Mouse (Mus musculus) liver (tissue): ENCODE measurements around the gene Gm49325.

Source experiments
- DNase-seq: peaks from one replicate; pipeline ENCODE4 v3.0.0-alpha.2; 2020; ENCODE audit warnings: mixed read lengths

The Gm49325 gene

DNA sequence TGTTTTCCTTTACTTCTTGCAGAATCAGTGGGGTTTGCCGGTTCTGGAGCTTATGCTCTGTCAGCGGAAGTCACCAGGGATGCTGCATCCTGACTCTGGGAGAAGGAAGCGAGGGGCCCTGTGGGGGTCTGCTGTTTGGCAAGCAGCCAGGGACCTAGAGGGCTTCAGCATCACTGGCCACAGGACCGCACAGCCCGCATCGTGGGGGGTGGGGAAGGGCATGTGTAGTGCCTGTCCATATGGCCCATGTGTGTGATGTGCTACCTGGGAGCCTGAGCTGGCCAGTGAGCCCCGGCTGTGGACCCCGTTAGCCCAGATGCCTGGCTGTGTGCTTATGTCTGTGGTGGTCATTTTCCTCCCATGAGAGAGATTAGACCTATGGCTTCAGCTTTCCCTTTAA is 16.2 kb upstream of the Gm49325 start:
- DNase-seq = peak; percentile 14

DNA sequence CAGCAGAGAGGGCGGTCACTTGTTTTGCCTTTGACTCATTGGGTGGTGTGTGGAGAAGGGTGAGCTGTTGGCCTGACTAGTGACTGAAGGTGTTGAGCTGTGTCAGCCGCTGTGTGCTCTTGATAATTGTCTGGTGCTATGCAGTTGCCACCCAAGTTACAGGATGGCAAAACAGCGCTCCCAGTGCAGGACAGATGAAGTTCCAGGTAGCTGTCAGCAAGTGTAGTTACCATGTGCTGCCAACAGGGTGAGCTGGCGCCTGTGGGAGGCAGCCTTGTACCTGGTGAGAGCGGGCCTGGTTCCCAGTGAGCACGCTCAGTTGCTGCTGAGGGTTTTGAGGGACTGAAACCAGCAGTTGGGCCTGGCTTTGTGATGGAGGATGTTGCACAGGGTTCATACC is 15.2 kb upstream of the Gm49325 start:
- DNase-seq = peak; percentile 84

DNA sequence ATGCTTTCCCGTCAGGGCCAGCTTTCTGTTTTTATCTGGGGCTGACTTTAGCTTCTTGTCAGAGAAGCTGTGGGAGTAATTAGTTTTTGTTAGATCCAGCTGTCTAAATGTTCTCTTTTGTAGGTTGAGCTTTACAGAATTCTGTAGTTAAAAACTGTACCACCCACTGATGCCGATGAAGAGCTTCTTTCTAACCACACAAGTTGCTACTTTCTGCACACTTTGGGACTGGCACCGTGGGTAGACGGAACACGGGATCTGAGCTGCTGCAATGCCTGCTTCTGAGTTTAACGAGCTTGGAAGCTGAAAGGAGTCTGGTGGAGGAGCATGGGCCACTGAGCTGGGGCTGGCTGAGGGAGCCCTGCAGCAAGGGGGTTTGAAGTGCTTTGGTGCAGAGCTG is 14.5 kb upstream of the Gm49325 start:
- no peak for DNase-seq

DNA sequence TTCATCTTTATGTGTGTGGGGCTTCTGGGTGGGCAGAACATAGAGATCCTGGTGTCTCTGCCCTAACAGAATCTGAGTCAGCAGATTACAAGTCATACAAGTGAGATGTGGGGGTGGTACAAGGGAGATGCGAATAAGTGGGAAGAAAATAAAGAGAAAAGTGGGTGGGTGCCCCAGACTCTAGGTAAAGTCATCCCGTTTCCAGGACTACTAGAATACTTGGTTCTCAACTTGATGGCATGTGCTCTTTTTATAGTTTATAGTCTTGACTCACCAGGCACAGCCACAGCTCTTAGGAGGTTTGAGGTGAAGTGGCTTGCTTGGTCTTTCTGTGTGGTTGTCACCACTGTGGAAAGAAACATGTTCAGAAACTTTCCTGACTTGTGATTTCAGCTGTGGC is 9.9 kb upstream of the Gm49325 start:
- no peak for DNase-seq

DNA sequence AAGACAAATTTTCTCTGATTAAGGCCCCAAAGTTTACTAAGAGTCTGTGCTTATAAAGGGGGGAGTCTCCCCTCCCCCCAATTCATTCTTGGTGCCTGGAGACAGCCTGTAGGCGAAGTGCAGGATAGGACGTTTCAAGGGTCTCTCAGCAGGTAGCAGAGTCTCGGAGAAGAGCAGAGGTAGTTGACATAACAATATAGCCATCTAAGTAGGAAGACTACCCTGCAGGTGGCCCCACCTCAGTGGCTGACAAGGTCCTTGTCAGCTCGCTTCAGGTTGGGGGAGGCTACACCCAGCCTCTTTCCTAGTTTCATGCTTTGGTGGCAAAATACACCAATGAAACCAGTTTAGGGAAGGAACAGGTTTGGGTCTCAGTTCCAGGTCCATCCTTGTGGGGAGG is 3.0 kb upstream of the Gm49325 start:
- no peak for DNase-seq

DNA sequence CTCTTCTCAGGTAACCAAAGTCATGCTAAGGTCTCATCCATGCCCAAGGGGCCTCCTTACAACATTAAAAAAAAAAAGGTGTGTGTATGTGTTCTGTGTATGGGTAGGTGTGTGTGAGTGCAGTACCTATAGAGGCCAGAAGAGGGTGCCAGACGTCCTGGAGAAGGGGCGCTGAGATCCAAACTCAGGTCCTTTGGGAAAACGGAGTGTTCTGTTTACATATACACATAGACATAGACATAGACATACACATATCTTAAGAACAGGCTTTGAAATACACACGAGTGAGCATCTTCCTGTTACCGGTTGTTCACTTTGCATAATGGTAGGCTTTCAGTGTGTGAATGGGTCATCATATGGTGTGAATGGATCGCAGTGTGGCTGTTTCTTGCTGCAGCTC is 1.9 kb upstream of the Gm49325 start:
- DNase-seq = no peak

DNA sequence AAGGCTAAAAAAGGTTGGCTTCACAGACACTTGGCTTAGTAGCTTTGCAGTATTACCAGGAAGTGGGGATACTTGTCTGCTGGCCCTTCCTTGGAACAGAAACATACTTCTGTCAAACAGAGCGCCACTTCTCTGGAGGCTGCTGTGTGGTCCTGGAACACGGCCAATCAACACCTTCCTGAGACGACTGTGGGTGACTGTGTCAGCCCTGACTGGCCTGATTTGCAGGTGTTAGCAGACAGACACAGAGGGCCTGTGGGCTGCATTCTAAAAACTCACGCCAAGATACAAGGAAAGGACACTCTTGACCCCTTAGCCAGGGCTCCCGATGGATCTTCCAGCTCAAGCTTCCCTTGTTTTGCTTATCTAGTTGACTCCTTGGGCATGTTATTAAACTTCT is 1.0 kb upstream of the Gm49325 start:
- no peak for DNase-seq

DNA sequence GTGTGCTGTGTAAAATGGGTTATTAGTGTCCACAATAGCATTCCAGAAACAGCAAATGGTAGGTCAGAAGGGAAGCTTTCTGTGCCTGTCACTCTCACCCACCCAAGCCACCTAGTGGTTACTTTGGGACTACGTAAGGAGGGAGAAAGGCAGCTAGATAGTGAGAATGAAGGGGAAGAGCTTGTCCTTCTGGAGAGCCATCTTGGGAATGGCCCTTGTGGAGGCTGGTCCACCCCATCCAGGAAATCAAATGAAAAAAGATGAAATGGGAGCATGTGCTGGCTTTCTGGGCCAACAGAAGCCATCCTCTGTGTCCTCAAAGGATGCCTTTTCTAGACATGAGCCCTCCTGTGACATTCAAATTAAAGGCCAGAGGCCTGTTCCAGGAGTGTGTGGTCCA is 629 bp upstream of the Gm49325 start:
- peak; percentile 54 for DNase-seq

DNA sequence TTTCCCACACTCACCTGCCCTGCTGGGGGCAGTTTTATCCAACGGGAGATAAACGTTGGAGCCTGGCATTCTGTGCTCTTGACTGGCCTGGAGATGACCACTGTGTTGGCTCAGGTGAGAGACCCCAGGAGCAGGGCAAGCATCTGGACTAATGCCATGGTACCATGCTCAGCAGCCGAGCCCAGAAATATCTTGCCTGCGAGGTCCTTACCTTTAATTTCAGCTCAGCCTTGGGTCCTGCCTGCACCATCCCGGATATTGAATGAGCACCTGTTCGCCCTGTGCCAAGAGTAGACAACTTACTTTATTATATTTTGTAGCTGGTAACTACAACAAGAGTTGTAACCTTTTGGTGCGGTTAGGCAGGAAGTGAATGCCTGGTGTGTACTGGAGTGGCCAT is 858 bp downstream of the Gm49325 start:
- no peak for DNase-seq

DNA sequence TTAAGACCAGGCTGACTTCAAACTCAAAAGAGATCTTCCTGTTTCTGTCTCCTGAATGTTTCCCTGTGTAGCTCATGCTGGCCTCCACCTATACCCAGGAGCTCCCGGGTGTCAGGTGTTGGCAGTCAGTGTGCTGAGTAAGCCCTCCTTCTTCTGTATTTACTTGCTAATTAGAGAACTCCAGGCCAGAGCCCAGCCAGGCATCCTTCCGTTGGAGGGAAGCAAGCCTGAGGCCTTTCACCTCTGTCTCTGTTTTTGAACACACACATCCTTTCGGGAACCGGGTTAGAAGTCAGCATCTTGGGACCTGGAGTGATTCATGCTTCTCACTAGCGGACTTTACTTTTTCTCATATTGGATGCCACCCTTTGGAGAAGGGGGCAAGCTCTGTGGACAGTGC is 1.4 kb downstream of the Gm49325 start:
- DNase-seq = peak; percentile 23

DNA sequence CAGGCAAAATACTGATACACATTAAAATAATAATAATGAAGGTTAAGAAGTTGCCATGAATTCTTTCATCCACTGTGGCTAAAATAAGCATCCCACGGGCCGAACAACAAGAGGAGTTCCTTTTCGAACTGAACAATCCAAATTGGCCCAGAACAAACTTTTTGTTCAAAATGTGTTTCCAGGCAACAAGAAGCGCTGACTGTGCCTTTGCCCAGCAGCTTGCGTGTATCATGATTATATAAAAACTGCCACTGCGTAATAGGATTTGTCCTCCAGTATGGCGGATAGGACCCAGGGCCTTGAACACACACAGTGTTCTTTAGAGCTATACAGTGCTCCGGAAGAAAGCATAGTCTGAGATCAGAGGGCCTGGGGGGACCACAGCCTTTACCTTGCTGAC is 2.6 kb downstream of the Gm49325 start:
- DNase-seq = no peak

DNA sequence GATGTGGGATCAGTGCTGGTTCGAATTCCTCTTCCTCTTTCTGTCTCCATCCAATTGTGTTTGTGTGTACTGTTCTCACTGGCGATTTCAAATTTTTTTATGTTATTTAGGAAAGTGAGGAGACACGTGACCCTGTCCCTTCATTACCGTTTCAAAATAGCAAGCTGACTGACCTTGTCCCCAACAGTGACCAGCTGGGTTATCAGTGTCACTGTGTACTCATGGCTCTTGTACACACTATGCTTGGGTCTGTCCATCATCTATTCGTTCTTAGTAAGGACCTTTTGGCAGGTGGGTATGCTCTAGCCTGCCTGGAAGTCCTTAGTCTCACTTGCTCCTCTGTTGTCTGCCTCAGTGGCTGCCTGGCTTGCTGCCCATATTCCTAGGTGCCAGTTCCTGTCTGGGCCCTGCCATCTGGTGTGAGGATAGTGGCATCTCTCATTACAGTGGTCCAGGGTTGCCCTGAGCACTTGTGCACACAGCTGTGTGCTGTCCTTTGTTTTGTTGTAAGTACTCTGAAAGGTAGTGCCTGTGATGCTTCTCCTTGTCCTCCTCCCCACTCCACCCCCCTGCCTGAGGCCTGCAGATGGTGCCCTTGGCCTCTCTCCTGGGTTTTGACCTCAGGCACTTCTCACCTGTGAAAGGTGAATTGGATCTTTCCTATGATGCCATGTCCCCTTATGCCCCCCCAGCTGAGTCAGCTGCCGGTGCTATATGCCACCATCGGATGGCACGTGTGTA is 4.4 kb downstream of the Gm49325 start:
- no peak for DNase-seq

DNA sequence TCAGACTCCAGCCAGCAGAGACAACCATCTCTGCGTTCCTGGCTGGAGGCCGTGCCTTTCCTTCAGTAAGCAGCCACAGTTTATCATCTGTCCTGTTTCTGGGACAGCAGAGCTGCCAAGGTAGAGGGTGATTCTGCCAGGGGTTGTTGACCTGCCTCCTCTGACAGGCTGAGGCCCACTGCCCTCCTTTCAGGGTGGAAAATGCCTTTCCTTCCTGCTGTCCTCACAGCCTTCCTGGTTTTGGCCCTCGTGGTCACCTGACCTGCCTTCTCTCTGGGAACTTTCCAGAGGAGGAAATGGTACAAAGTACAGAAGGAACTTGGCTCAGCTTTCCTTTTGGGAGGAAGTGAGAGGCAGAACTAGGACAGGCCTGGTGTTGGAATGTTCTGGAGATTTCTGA is 7.4 kb downstream of the Gm49325 start:
- DNase-seq = no peak

DNA sequence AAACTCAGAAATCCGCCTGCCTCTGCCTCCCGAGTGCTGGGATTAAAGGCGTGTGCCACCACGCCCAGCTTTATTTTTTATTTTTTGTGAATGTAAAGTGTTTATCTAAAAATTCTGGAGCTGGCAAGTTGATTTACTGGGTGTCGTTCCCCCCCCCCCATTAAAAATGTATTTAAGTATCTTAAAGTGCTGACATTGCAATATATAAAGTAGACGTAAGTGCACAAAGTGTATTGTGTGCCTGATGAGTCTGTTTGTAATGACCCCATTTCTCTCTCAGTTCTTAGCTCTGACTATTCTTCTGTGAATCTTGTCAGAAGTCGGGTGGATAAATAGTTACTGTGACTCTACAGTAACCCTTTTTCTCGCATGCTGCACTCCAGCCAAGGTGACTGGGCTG is 9.7 kb downstream of the Gm49325 start:
- no peak for DNase-seq

DNA sequence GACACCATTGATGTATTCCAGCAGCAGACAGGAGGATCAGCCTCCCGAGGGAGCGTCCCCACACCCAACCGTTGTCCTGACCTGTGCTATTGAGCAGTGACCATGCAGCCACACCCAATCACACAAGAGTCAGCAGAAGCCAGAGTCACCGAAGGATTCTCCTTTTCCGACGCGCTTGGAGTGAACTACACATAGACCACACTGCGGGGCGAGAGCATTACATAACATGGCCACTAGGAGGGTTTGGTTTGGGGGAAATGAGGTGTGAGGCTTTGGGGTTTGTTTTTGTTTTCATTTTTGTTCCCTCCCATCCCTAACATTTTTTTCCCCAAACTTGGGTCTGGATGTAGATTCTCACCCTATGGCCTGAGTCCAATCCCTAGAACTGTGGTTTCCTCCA is 10.2 kb downstream of the Gm49325 start:
- DNase-seq = no peak

DNA sequence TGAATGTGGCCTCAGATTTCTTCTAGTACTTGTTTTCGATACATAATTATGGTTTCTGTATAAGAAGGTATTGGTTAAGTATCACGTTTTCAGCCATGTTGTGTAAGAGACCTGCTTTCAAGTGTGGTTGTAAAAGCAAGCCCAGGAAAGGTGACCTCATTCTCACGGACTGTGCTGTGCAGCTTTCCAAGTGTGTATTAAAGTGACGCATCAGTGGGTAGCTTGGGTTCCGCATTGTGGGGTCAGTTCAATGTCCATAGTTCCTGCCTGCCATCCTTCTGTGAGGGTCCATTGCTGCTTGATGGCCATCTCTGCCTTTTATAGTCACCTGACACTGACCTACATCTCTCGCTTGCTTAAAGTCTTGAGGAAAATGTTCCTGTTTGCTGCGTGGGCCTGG is 10.9 kb downstream of the Gm49325 start:
- no peak for DNase-seq

DNA sequence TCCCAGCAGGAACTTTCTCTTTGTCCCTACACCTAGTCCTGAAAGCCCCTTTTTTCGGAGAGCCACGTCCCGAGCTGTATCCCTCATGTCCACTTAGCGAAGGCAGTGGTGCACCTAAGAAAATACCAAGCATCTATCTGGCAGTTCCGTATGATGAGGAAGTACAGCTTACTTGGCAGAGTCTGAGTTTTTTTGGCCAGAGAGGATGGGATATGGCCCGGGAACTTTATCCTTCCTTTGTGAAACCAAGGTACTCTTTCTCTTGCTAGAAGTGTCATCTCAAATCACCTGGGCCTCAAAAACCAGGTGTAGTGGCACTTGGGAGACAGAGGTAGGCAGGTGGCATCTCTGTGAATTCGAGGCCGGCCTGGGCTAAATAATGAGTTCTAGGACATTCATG is 15.5 kb downstream of the Gm49325 start:
- no peak for DNase-seq

DNA sequence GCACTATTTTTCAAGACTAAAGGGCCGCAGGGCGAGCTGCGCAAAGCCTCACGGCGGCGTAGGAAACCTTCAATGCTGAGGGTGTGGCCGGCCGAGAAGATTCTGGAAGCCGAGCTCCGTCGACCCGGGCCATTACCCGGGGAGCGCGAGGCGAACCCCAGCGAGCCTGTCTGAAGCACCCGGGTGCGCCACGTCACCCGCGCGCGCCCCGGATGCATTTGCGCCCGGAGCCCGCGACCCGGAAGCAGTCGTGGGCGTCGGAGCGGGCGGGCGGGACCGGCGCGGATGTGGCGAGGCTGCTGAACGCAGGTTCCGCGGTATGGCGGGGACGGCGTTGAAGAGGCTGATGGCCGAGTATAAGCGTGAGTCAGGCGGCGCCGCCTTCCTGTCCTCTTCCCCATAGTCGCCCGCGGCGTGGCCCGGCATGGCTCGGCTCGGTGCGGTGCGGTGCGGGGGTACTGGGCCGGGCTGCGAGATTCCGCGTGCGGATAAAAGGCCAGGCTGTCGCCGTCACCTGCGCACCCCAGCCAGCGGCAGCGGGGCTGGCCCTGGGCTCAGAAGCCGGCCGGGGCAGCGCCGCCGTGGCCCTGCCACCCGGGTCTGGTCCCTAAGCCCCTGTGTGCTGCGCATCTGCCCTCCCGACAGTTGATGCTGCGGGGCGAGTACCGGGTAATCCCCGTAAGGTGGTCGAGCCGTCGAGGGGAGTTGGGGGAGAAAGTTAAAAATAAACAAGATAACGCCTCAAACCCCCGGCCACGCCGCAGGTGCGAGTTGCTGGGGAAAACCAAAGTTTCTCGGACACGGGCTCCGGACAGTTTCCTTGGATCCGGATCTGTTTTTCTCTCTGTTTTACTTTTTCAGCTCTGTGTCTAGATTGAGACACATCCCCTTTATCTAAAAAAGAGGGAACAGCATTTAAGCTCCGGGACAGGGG is 16.3 kb downstream of the Gm49325 start, which contains the start of gene Ube2g2:
Ube2g2 (plus strand) TSS at position 221 of the 934 bp plus-strand sequence.
- DNase-seq = peak; percentile 94

DNA sequence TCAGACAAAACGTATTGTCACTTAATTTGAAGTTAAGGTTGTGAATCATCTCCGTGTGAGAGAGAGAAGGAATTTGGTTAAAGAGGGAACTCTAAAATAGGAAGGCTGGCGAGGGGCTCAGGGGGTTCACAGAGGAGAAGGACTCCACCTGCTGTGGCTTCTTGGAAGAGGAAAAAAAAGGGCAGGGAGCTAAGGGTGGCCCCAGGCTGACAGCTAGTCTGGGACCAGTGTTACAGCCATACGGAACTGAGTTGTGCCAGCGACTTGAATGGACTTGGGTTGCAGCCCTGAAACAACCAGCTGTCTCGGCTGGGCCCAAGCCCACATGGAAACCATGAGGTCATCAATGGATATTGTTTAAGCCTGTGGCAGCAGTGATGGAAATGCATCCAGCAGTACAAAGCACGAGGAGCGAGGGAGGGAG is 17.1 kb downstream of the Gm49325 start:
- peak; percentile 38 for DNase-seq

DNA sequence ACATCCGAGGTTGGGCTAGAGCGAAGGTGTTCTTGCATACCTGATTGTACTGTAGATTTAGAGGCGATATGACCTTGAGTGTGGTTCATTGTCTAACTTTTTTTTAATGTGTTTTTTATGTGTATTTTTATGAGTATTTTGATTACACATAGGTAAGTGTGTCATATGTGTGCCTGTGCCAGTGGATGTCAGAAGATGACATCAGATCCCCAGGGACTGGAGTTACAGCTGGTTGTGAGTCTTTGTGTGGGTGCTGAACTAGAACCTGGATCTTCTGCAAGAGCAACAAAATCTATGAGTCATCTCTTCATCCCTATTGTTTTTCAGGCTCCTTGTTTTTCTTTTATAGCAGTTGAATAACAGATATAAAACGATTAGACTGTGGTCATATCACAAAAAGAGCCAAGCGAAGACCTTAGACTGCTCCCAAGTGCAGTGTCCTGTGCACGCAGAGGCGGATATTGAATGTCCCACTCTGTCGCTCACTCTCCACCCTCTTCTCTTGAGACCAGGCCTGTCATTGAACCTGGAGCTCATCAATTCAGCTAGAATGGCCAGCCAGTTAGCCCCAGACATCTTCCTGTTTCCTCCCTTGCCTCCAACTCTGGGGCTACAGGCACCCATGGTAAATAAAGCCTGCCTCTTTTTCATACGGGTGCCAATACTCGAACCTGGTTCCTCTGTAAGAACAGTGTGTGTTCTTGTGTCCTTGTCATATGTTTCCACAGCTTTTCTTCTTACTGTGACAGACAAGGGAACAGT is 17.8 kb downstream of the Gm49325 start:
- no peak for DNase-seq

DNA sequence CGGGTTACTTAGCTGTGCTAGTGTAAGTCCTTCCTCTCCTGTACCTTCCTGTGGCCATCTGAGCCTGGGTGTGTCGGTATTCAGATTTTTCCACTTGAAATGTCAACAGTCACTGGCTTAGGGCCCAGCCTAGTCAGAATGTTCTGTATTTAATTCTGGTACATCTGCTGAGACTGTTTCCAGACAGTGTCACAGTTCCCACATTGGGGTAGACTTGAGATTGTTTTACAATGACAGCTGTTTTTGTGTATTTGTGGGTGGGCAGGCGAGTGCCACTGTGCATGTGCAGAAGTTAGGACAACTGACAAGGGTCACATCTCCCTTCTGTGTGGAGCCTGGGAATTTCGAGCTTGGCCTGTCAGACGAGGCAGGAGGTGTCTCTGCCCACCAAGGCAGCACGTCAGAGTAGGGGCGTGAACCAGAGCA is 18.6 kb downstream of the Gm49325 start:
- no peak for DNase-seq

DNA sequence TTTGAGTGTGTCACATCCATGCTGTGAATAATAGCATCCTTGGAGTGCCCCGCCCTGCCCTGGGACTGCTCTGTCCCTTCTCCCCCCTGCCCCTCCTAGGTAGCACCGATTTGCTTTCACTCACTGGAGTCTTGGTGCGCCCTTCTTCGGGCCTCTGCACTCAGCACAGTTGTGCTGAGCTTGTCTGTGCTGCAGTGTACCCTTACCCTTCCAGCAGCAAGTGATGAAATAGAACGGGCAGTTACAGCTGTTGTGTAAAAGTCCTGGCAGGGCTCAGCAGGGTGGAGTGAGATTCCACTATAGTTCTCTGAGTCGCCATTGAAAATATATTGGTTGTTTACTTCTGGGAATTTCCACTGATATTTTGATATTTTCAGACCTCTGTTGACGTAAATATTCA is 20.0 kb downstream of the Gm49325 start:
- no peak for DNase-seq

DNA sequence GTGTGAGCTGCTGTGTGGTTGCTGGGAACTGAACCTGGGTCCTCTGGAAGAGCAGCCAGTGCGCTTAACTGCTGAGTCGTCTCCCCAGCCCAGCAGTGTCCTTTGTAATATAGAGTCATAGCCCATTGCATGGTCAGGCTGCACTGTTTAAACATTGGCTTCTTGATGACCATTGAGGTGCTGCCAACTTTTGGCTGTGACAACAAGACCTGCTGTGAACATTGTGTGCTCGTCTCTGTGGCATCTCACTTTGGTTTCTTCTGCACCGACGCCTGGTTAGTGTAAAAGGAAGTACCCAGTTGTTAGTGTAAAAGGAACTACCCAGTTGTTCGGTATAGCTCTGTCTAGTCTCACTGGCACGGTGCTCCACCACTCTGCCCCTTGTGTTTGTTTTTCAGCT is 20.6 kb downstream of the Gm49325 start:
- DNase-seq = no peak
